Mouse (Mus musculus) myocyte (in vitro differentiated cells): ENCODE measurements at regions not wholly inside any gene's neighbourhood (a gene's known extent, or its start where the extent isn't known, plus 50 kb on each side); places are given as distances from the start of the nearest gene placed in this dataset.

Experiments used
- MYOD1 ChIP-seq, 3 experiments: IDR thresholded peaks; one replicate each; pipeline ENCODE4 v1.6.1; 2011; ENCODE audit warnings: control low read depth in 2 of 3, low read depth in 2 of 3, mild to moderate bottlenecking in 2 of 3, moderate library complexity in 1 of 3; ENCODE audit not compliant: insufficient read length in 2 of 3, control insufficient read depth in 1 of 3
- SRF ChIP-seq: IDR thresholded peaks from one replicate; pipeline ENCODE4 v1.6.1; 2011; ENCODE audit warnings: low read depth; ENCODE audit not compliant: control insufficient read depth, insufficient read length

DNA sequence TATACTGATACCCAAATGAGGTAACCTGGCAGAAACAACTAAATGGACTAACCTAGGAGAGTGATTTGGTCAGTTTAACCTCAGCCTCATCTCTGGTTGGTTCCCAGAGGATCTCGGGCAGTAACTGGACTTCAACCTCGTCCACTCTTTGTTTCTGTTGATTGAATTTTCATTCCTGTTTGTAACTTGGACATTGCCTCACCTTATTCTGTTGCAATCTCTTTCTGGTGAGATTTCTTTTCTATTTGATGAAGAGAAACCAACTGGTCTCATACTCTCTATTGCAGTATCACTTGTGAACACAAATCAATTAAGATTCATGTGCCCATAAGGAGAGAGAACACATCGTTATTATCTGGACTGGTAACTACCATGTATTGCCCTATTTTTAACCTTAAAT, 163.3 kb upstream of the Ano5 start:
- TF ChIP-seq SRF (no peak), MYOD1 (IDR thresholded peaks at IDR 0.05; ENCODE audit: control insufficient read depth in 1 of 3, insufficient read length in 2 of 3, low read depth in 2 of 3) (no peak)
